Comparison of ENCODE assay signal across 7 mouse cellular contexts in the genomic region with DNA sequence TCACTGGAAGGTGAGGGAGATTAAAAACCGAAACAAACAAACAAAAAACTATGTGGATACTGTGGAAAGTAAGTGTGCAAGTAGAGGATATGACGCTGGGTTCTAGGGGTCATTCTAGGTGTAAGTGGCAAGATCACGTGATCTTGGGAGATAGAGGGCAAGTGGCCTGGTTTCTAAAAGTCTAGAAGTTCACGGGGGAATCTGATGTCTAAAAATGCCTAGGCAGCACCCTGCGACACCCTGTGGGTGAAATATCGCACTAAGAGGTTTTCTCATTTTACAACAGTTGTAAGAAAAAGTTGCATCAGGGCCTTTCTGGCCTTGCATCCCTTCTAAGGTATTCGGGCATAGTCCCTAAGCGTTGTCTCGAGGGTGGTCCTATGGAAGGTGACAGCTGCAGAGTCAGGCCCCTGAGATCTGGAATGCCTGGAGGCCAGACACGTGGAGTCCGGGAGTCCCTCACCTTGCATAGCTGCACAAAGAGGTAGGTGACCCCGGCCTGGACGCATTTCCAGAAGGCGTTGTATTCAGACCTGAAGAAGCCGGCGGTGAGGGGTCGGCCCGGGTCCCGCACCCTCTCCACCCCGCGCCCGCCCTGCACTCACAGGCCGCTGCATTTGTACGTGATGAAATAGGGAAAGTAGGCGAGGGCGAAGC. TPM values are rescaled to one million over a fixed set of nuclear protein-coding genes. Genes with fewer than 3 reads are reported as not detected.
A peak's percentile ranks its signal among the peaks of the same experiment; 100 is the strongest.
DNase-seq lines count a peak whose midpoint lies in the region; ATAC-seq lines count a peak whose summit lies in the region.

No protein-coding gene starts in this region.

- DNase-seq in neural tube, embryonic 11.5 days (ENCODE audit: low spot score), result no peak
- no peak for DNase-seq in neural tube, embryonic 10.5 days (ENCODE audit: extremely low spot score, low spot score)
- no peak for DNase-seq in embryonic facial prominence, embryonic 11.5 days (ENCODE audit: low spot score)
- DNase-seq in natural killer cell, adult 2 months (ENCODE audit: low spot score in 2 of 2), result no peak
- no peak for DNase-seq in frontal cortex, postnatal 36 days (ENCODE audit: low spot score in 2 of 2)

- no peaks in the 10 kb centered on the region for H3K27me3 ChIP-seq in neural tube, embryonic 11.5 days (ENCODE audit: control insufficient read depth, insufficient read depth, low read length)
- no peaks in the 10 kb centered on the region for H3K27me3 ChIP-seq in embryonic facial prominence, embryonic 11.5 days (ENCODE audit: control insufficient read depth, insufficient read depth, low read length)
- no peaks in the 10 kb centered on the region for H3K27me3 ChIP-seq in neural tube, embryonic 12.5 days (replicated peaks)

- 0 out of 2 replicates have a peak overlapping the region, but pooled peaks have one; percentile 2 for H3K27ac ChIP-seq in neural tube, embryonic 11.5 days (ENCODE audit: low read depth, low read length)
- H3K27ac ChIP-seq in embryonic facial prominence, embryonic 11.5 days (replicated peaks; ENCODE audit: low read depth, low read length), result no peak overlapping the region; the same call in 1 of the 2 replicates
- 0 out of 2 replicates have a peak overlapping the region, but pooled peaks have one; percentile 15 for H3K27ac ChIP-seq in neural tube, embryonic 12.5 days

- H3K4me2 ChIP-seq in neural tube, embryonic 11.5 days (ENCODE audit: low read depth), result peak overlapping the region; percentile 60
- H3K4me2 ChIP-seq in embryonic facial prominence, embryonic 11.5 days (ENCODE audit: low read depth, low read length), result peak overlapping the region; percentile 67
- peak overlapping the region; percentile 62 for H3K4me2 ChIP-seq in neural tube, embryonic 12.5 days (replicated peaks)

- ATAC-seq in neural tube, embryonic 11.5 days (ENCODE audit: insufficient read depth, low FRiP score, low TSS enrichment), result peak; percentile 59
- ATAC-seq in embryonic facial prominence, embryonic 11.5 days (replicated peaks; ENCODE audit: insufficient number of reproducible peaks, low FRiP score, low TSS enrichment, low read depth), result peak; percentile 61
- peak; percentile 20 for ATAC-seq in inflammation-experienced regulatory T-cells, adult 6 months
- ATAC-seq in neural tube, embryonic 12.5 days (ENCODE audit: low FRiP score, low read depth), result peak; percentile 39

- H3K4me1 ChIP-seq in neural tube, embryonic 11.5 days (ENCODE audit: control insufficient read depth, insufficient read depth, low read length), result peaks cover 14% of the 10 kb centered on the region
- H3K4me1 ChIP-seq in embryonic facial prominence, embryonic 11.5 days (ENCODE audit: control insufficient read depth, insufficient read depth, low read length), result no peaks in the 10 kb centered on the region
- H3K4me1 ChIP-seq in neural tube, embryonic 12.5 days, result peaks cover 16% of the 10 kb centered on the region

- peak overlapping the region; percentile 87 for H3K4me3 ChIP-seq in neural tube, embryonic 11.5 days (ENCODE audit: low read depth, low read length)
- H3K4me3 ChIP-seq in embryonic facial prominence, embryonic 11.5 days (ENCODE audit: low read depth, low read length), result peak overlapping the region; percentile 73
- H3K4me3 ChIP-seq in neural tube, embryonic 12.5 days, result peak overlapping the region; percentile 64

- H3K9me3 ChIP-seq in neural tube, embryonic 11.5 days (ENCODE audit: control insufficient read depth, low read length), result no peaks in the 10 kb centered on the region
- no peaks in the 10 kb centered on the region for H3K9me3 ChIP-seq in embryonic facial prominence, embryonic 11.5 days (replicated peaks; ENCODE audit: control insufficient read depth, low read length)
- H3K9me3 ChIP-seq in neural tube, embryonic 12.5 days, result no peaks in the 10 kb centered on the region

- 10% methylated on average over 26 of the region's 26 CpGs for WGBS in neural tube, embryonic 11.5 days
- WGBS in embryonic facial prominence, embryonic 11.5 days, result 9% methylated on average over 26 of the region's 26 CpGs
- WGBS in neural tube, embryonic 12.5 days, result 8% methylated on average over 26 of the region's 26 CpGs

- H3K9ac ChIP-seq in neural tube, embryonic 11.5 days (ENCODE audit: low read length), result peak overlapping the region; percentile 80
- peak overlapping the region; percentile 66 for H3K9ac ChIP-seq in embryonic facial prominence, embryonic 11.5 days (replicated peaks; ENCODE audit: low read length)
- peak overlapping the region; percentile 77 for H3K9ac ChIP-seq in neural tube, embryonic 12.5 days

- no peaks in the 10 kb centered on the region; the same call in 1 of the 2 replicates for H3K36me3 ChIP-seq in neural tube, embryonic 11.5 days (ENCODE audit: control insufficient read depth, insufficient read depth, low read length)
- H3K36me3 ChIP-seq in embryonic facial prominence, embryonic 11.5 days (replicated peaks; ENCODE audit: control insufficient read depth, insufficient read depth, low read depth, low read length), result no peaks in the 10 kb centered on the region
- H3K36me3 ChIP-seq in neural tube, embryonic 12.5 days, result peaks cover 20% of the 10 kb centered on the region

RNA-seq across cellular contexts. Expression of a gene that starts 0.5 kb away (rescaled TPM):
- polyA plus RNA-seq in neural tube, embryonic 11.5 days (2014; fragmentation: Nextera tagmentation; extraction: Ambion mirVana), result 167 and 172 TPM in 2 replicates
- 129 and 145 TPM in 2 replicates for polyA plus RNA-seq in embryonic facial prominence, embryonic 11.5 days (2014; fragmentation: Nextera tagmentation; extraction: Ambion mirVana)
- polyA plus RNA-seq in inflammation-experienced regulatory T-cells, adult 6 months (2017; shearing (Covaris generic)), result 10 to 100 TPM; 43.1 to 55.2 (median 48.6) TPM
- polyA plus RNA-seq in neural tube, embryonic 12.5 days (2016; fragmentation: Nextera tagmentation; extraction: Ambion mirVana), result 185 and 194 TPM in 2 replicates

RNA-seq across cellular contexts. Expression of a gene that starts 14.6 kb away (rescaled TPM):
- 0.27 and 0.88 TPM in 2 replicates for polyA plus RNA-seq in neural tube, embryonic 11.5 days (2014; fragmentation: Nextera tagmentation; extraction: Ambion mirVana)
- 0.24 TPM in 1 of 2 replicates, not detected in the other for polyA plus RNA-seq in embryonic facial prominence, embryonic 11.5 days (2014; fragmentation: Nextera tagmentation; extraction: Ambion mirVana)
- polyA plus RNA-seq in inflammation-experienced regulatory T-cells, adult 6 months (2017; shearing (Covaris generic)), result under 1 TPM in 2 of 3 experiments, not detected in 1; 0.39 to 0.46 TPM
- 1.4 and 1.5 TPM in 2 replicates for polyA plus RNA-seq in neural tube, embryonic 12.5 days (2016; fragmentation: Nextera tagmentation; extraction: Ambion mirVana)

RNA-seq across cellular contexts. Expression of a gene that starts 16.9 kb away (rescaled TPM):
- polyA plus RNA-seq in neural tube, embryonic 11.5 days (2014; fragmentation: Nextera tagmentation; extraction: Ambion mirVana), result 0.81 and 0.84 TPM in 2 replicates
- polyA plus RNA-seq in embryonic facial prominence, embryonic 11.5 days (2014; fragmentation: Nextera tagmentation; extraction: Ambion mirVana), result 0.26 TPM in 1 of 2 replicates, not detected in the other
- polyA plus RNA-seq in inflammation-experienced regulatory T-cells, adult 6 months (2017; shearing (Covaris generic)), result not detected
- polyA plus RNA-seq in neural tube, embryonic 12.5 days (2016; fragmentation: Nextera tagmentation; extraction: Ambion mirVana), result 1.3 and 2.0 TPM in 2 replicates

RNA-seq across cellular contexts. Expression of a gene that starts 22.4 kb away (rescaled TPM):
- 0.09 and 0.74 TPM in 2 replicates for polyA plus RNA-seq in neural tube, embryonic 11.5 days (2014; fragmentation: Nextera tagmentation; extraction: Ambion mirVana)
- polyA plus RNA-seq in embryonic facial prominence, embryonic 11.5 days (2014; fragmentation: Nextera tagmentation; extraction: Ambion mirVana), result 1.0 and 2.0 TPM in 2 replicates
- polyA plus RNA-seq in inflammation-experienced regulatory T-cells, adult 6 months (2017; shearing (Covaris generic)), result 1 to 10 TPM in 2 of 3 experiments, not detected in 1; 1.5 to 1.6 TPM
- polyA plus RNA-seq in neural tube, embryonic 12.5 days (2016; fragmentation: Nextera tagmentation; extraction: Ambion mirVana), result 1.1 and 2.6 TPM in 2 replicates

RNA-seq across cellular contexts. Expression of a gene that starts 30.1 kb away (rescaled TPM):
- polyA plus RNA-seq in neural tube, embryonic 11.5 days (2014; fragmentation: Nextera tagmentation; extraction: Ambion mirVana), result 0.58 TPM in 1 of 2 replicates, not detected in the other
- polyA plus RNA-seq in embryonic facial prominence, embryonic 11.5 days (2014; fragmentation: Nextera tagmentation; extraction: Ambion mirVana), result not detected in 2 replicates
- not detected for polyA plus RNA-seq in inflammation-experienced regulatory T-cells, adult 6 months (2017; shearing (Covaris generic))
- not detected in 2 replicates for polyA plus RNA-seq in neural tube, embryonic 12.5 days (2016; fragmentation: Nextera tagmentation; extraction: Ambion mirVana)
